Mouse (Mus musculus) megakaryocyte, embryonic 14.5 days (primary cell): Measurements from ENCODE around the gene Myog.

Source experiments
- FLI1 ChIP-seq: IDR thresholded peaks from 2 replicates; pipeline ENCODE4 v1.6.1; 2012; ENCODE audit warnings: low read length, inconsistent platforms, mixed read lengths
- GATA1 ChIP-seq: IDR thresholded peaks from 3 replicates; pipeline ENCODE4 v1.6.1; 2012; ENCODE audit warnings: mixed read lengths, low read length, inconsistent platforms, borderline replicate concordance

- TF ChIP-seq GATA1: no peak
- TF ChIP-seq FLI1: no peak
These were observed 46.3 kb upstream of the Myog start for GRCm38 (mm10) chr1:134243505-134243904.
